Mouse (Mus musculus) stomach, postnatal 0 days (tissue): ENCODE measurements at regions not wholly inside any gene's neighbourhood (a gene's known extent, or its start where the extent isn't known, plus 50 kb on each side); places are given as distances from the start of the nearest gene placed in this dataset.

Experiments
- ATAC-seq: fragments of 200-750 bp; cut with Nextera tagmentation; 2 replicates; pipeline ENCODE4 v1.8.0; 2017; ENCODE audit not compliant: low FRiP score, low TSS enrichment
- DNase-seq: peaks from one replicate; pipeline ENCODE4 v3.0.0-alpha.2; 2016; ENCODE audit warnings: low spot score
- H3K27ac ChIP-seq: fragments of 300-500 bp; sonication (generic); replicated peaks from 2 replicates; pipeline ENCODE4 v1.5.1; 2014; ENCODE audit warnings: mild to moderate bottlenecking, control low read depth
- H3K27me3 ChIP-seq: fragments of 300-500 bp; sonication (generic); 2 replicates; pipeline ENCODE4 v1.6.1; 2014; ENCODE audit warnings: low read length; ENCODE audit not compliant: control insufficient read depth, insufficient read depth
- H3K36me3 ChIP-seq: fragments of 300-500 bp; sonication (generic); 2 replicates; pipeline ENCODE4 v1.6.1; 2014; ENCODE audit warnings: low read length, mixed read lengths; ENCODE audit not compliant: control insufficient read depth, insufficient read depth
- H3K4me1 ChIP-seq: fragments of 300-500 bp; sonication (generic); replicated peaks from 2 replicates; pipeline ENCODE4 v1.6.1; 2014; ENCODE audit warnings: antibody characterized with exemption; ENCODE audit not compliant: control insufficient read depth, insufficient read depth
- H3K4me2 ChIP-seq: fragments of 300-500 bp; sonication (generic); replicated peaks from 2 replicates; pipeline ENCODE4 v1.6.1; 2014; ENCODE audit warnings: low read depth, mild to moderate bottlenecking, control low read depth, moderate library complexity
- H3K4me3 ChIP-seq: fragments of 300-500 bp; sonication (generic); 2 replicates; pipeline ENCODE4 v1.5.1; 2014; ENCODE audit warnings: low read depth, low read length, control low read depth
- H3K9ac ChIP-seq: fragments of 300-500 bp; sonication (generic); 2 replicates; pipeline ENCODE4 v1.6.1; 2014; ENCODE audit warnings: mild to moderate bottlenecking, low read length, control low read depth, mixed read lengths
- H3K9me3 ChIP-seq: fragments of 300-500 bp; sonication (generic); 2 replicates; pipeline ENCODE4 v1.6.1; 2016; ENCODE audit warnings: low read length; ENCODE audit not compliant: control insufficient read depth
- CTCF ChIP-seq: IDR thresholded peaks from 2 replicates; pipeline ENCODE4 v1.5.1; 2016; ENCODE audit warnings: antibody characterized with exemption, low read depth, mild to moderate bottlenecking, moderate library complexity
- EP300 ChIP-seq: optimal IDR thresholded peaks from 2 replicates; pipeline ENCODE3; 2016; ENCODE audit warnings: antibody characterized with exemption
- WGBS: fragments of 180-500 bp; shearing (Covaris S2); extraction: QIAGEN DNeasy Blood & Tissue Kit; methylation state at CpG from one replicate; pipeline ENCODE4 v1.1.7; 2014; 5-methylcytosine and 5-hydroxymethylcytosine counted together

DNA sequence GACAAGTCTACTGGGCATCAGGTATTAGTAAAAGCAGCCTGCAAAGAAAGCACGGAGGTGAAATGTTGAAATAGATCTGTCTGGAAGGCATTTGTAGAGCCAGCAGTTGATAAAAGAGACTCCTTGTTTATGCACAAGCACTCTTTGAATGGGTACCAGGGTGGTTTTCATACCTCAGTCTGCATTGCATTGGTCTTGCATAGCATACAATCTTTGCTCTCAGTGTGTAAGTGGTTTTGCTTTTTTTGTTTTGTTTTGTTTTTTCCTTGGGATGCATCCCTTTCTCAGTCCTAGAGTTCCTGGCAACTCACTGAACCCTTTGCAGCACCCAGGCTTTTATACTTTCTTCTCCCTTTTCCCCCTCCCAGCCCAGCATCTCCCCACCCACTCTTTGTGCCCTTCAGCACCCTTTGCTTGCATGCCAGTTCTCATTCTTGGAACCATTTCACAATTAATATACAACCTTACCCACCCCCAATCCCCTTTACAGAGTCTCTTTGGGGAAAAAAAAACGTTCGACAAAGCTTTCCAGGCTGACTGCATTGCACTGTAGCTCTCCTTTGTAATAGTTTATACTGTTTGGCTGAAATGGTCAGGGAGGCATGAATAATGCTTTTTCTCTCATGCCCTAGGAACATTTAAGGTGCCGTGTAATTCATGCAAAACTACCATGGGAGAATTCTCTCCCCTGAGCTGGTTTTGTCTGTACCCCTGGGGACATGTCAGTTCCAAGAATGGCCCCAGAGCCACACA lies 118.7 kb upstream of the Fbxl7 start:
- H3K4me3 ChIP-seq = no peak overlapping the region
- H3K4me2 ChIP-seq = no peak overlapping the region
- no peak overlapping the region for H3K9ac ChIP-seq
- DNase-seq = no peak
- no peak for ATAC-seq
- WGBS = 35% methylated on average over 4 of the region's 4 CpGs
- H3K4me1 ChIP-seq = no peaks in the 10 kb centered on the region
- H3K27ac ChIP-seq = no peak overlapping the region
- TF ChIP-seq CTCF (no peak), EP300 (no peak)
- H3K9me3 ChIP-seq = no peaks in the 10 kb centered on the region
- no peaks in the 10 kb centered on the region for H3K27me3 ChIP-seq
- H3K36me3 ChIP-seq = no peaks in the 10 kb centered on the region

DNA sequence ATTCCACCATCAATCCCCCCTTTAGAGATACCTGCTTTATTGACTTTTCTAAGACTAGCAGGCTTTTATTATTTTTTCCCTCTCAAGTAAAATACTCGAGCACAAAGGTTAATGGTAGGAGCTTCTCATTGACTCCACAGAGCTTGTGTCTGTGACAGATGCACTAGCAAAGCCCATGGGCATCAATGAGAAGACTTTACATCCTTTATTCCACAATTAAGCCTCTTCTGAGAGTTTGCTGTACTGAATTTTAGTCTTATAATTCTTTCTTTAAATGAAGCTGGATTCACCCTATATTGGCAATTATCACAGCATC lies 119.2 kb upstream of the Fbxl7 start:
- H3K27ac ChIP-seq = no peak overlapping the region
- no peaks in the 10 kb centered on the region for H3K27me3 ChIP-seq
- no peaks in the 10 kb centered on the region for H3K36me3 ChIP-seq
- H3K9me3 ChIP-seq = no peaks in the 10 kb centered on the region
- ATAC-seq (no peak), DNase-seq (no peak)
- H3K4me2 ChIP-seq = no peak overlapping the region
- H3K9ac ChIP-seq = no peak overlapping the region
- H3K4me3 ChIP-seq = no peak overlapping the region
- H3K4me1 ChIP-seq = no peaks in the 10 kb centered on the region
- no peak for TF ChIP-seq CTCF
- TF ChIP-seq EP300 = no peak
- 22% methylated on average over 1 of the region's 1 CpGs for WGBS

DNA sequence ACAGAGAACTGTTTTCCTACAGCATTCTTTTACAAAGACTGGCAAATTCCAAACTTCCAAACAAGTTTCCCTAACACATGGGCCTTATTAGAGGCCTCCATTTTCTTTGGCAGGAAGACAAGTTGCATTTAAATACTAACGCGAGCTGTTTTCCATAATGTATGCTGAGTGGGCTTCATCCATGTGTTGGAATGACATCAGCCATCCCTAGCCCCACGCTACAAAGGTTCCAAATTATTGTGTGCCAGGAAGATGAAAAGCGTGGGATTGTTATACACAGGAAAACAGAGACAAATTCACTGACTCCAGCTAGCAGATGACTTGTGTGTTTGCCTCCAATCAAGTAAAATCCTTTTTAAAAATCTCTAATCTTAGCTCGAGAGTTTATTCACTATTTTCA lies 125.1 kb upstream of the Fbxl7 start:
- no peaks in the 10 kb centered on the region for H3K27me3 ChIP-seq
- no peak overlapping the region for H3K4me3 ChIP-seq
- H3K4me1 ChIP-seq = no peaks in the 10 kb centered on the region
- TF ChIP-seq CTCF (no peak), EP300 (no peak)
- no peak for DNase-seq
- no peak overlapping the region for H3K4me2 ChIP-seq
- no peak for ATAC-seq
- no peaks in the 10 kb centered on the region for H3K9me3 ChIP-seq
- H3K27ac ChIP-seq = no peak overlapping the region
- no peak overlapping the region for H3K9ac ChIP-seq
- WGBS = 62% methylated on average over 5 of the region's 5 CpGs
- no peaks in the 10 kb centered on the region for H3K36me3 ChIP-seq

DNA sequence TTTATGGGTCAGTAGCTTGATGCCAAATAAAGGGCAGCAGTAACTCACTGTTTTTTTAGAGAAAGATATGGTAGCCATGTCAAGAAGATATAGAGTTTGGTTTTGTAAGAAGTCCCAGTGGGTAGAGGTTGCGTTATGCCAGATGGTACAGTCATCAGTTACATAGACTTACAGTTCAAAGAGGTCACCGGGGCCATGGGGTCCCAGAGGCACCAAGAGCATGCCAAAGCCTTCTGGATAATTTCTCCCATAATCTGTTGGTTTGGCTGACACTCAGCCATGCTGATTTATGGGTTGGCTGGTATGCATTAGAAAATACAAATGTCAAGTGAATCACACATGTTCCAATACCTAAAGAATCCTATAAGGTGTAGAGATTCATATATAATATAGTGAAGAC lies 137.9 kb upstream of the Fbxl7 start:
- TF ChIP-seq CTCF = no peak
- Histone ChIP-seq H3K4me2 (no peak overlapping the region), H3K4me3 (no peak overlapping the region), H3K36me3 (no peaks in the 10 kb centered on the region), H3K4me1 (no peaks in the 10 kb centered on the region), H3K9me3 (no peaks in the 10 kb centered on the region), H3K27me3 (no peaks in the 10 kb centered on the region), H3K9ac (no peak overlapping the region), H3K27ac (no peak overlapping the region)
- 85% methylated on average over 2 of the region's 2 CpGs for WGBS
- no peak for DNase-seq
- ATAC-seq = no peak

DNA sequence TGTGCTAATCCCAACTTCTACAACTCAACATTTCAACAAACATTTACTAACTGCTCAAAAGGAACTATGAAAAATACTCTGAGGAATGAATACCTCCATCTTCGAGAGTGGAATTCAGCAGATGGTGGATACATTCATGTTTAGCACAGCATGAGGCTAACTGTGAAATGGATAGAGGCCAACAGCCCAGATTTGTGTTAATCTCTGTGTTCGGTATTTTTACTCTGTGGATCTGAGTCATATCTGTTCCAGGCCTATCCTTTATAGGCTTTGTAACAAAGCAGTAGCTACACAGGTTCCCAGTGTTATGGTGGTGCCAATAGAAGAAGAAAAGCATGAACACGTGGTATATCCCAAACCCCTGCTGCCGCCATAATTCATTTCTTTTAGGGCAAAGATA lies 148.4 kb upstream of the Fbxl7 start:
- H3K4me3 ChIP-seq = no peak overlapping the region
- no peaks in the 10 kb centered on the region for H3K4me1 ChIP-seq
- no peak overlapping the region for H3K27ac ChIP-seq
- H3K27me3 ChIP-seq = no peaks in the 10 kb centered on the region
- no peak for DNase-seq
- no peak overlapping the region for H3K9ac ChIP-seq
- TF ChIP-seq EP300 (no peak), CTCF (no peak)
- ATAC-seq = no peak
- H3K9me3 ChIP-seq = no peaks in the 10 kb centered on the region
- no peak overlapping the region for H3K4me2 ChIP-seq
- WGBS = 68% methylated on average over 4 of the region's 4 CpGs
- no peaks in the 10 kb centered on the region for H3K36me3 ChIP-seq

DNA sequence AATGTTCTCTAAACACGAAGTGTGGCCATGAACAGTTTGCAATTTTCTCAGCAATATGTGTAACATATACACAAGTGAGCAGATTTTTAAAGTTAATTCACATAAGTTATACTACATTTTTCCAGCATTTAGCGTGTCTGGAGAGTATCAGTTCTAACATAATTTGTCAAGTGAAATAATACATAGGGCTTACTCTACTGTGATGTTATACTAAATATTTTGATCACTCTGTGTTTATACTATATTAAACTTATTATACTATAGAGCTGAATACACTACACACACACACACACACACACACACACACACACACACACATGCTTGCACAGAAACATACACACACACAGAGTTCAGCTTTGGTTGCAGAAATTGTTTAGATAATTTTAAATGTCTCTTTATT lies 155.3 kb upstream of the Fbxl7 start:
- WGBS = 43% methylated on average over 2 of the region's 2 CpGs
- H3K27ac ChIP-seq = no peak overlapping the region
- no peak for ATAC-seq
- no peaks in the 10 kb centered on the region for H3K36me3 ChIP-seq
- no peaks in the 10 kb centered on the region for H3K9me3 ChIP-seq
- no peak for TF ChIP-seq EP300
- no peak for TF ChIP-seq CTCF
- H3K4me3 ChIP-seq = no peak overlapping the region
- no peaks in the 10 kb centered on the region for H3K4me1 ChIP-seq
- H3K9ac ChIP-seq = no peak overlapping the region
- H3K4me2 ChIP-seq = no peak overlapping the region
- H3K27me3 ChIP-seq = no peaks in the 10 kb centered on the region
- DNase-seq = no peak
